Mouse (Mus musculus) ES-Bruce4 (cell line): ENCODE data around the gene 1520401A03Rik. TPM values are rescaled to one million over a fixed set of nuclear protein-coding genes. Genes with fewer than 3 reads are reported as not detected.

Experiments
- H3K27ac ChIP-seq: 2 replicates; pipeline ENCODE4 v1.5.1; 2012; ENCODE audit warnings: low read length, inconsistent platforms; ENCODE audit not compliant: insufficient read depth
- H3K27me3 ChIP-seq: 2 replicates; pipeline ENCODE4 v1.6.1; 2012; ENCODE audit warnings: mild to moderate bottlenecking, low read length, inconsistent platforms; ENCODE audit not compliant: control insufficient read depth, poor library complexity, insufficient read depth, severe bottlenecking
- H3K36me3 ChIP-seq: 2 replicates; pipeline ENCODE4 v1.6.1; 2012; ENCODE audit warnings: inconsistent platforms, mild to moderate bottlenecking, low read length, moderate library complexity; ENCODE audit not compliant: control insufficient read depth, poor library complexity, insufficient read depth, severe bottlenecking
- H3K4me1 ChIP-seq: one replicate; pipeline ENCODE4 v1.8.1; 2011; ENCODE audit warnings: low read length; ENCODE audit not compliant: control insufficient read depth, insufficient read depth
- H3K4me3 ChIP-seq: 2 replicates; pipeline ENCODE4 v1.5.1; 2011; ENCODE audit warnings: low read depth, mild to moderate bottlenecking, low read length
- H3K9ac ChIP-seq: 2 replicates; pipeline ENCODE4 v1.6.1; 2012; ENCODE audit warnings: low read depth, mild to moderate bottlenecking, inconsistent platforms; ENCODE audit not compliant: poor library complexity, severe bottlenecking
- H3K9me3 ChIP-seq: replicated peaks from 2 replicates; pipeline ENCODE4 v1.6.1; 2012; ENCODE audit warnings: mild to moderate bottlenecking, low read length, inconsistent platforms; ENCODE audit not compliant: control insufficient read depth, poor library complexity, insufficient read depth, severe bottlenecking
- CTCF ChIP-seq: IDR thresholded peaks from one replicate; pipeline ENCODE4 v1.8.1; 2011; ENCODE audit warnings: low read depth, low read length
- EP300 ChIP-seq: IDR thresholded peaks from 2 replicates; pipeline ENCODE4 v1.6.1; 2011; ENCODE audit warnings: low read depth, low read length; ENCODE audit not compliant: insufficient read depth
- POLR2A ChIP-seq: IDR thresholded peaks from one replicate; pipeline ENCODE4 v1.8.1; 2011; ENCODE audit warnings: low read length; ENCODE audit not compliant: insufficient read depth
- polyA plus RNA-seq: library from polyadenylated mRNA; stranded (reverse); fragments of >200 nt; gene quantifications from 2 replicates; pipeline ENCODE4 v1.2.4, GENCODE M21; 2011; ENCODE audit warnings: low read depth; ENCODE audit not compliant: missing spikeins, insufficient read depth, insufficient read length

Gene 1520401A03Rik
- polyA plus RNA-seq, 1 experiment = 4.1 TPM

GRCm38 (mm10) chr17:23679127-23679835, 43.3 kb downstream of the 1520401A03Rik start, which contains the start of gene Cldn6:
Cldn6 (plus strand) TSS chr17:23679249.
- Histone ChIP-seq H3K4me3 (peak within 1 kb of the TSS; percentile 80), H3K9ac (peak within 1 kb of the TSS; percentile 38), H3K36me3 (0 out of 2 replicates have a peak, but pooled peaks cover 6% of the 10 kb centered on the region), H3K4me1 (peaks cover 13% of the 10 kb centered on the region), H3K27me3 (no peaks in the 10 kb centered on the region), H3K9me3 (no peaks in the 10 kb centered on the region), H3K27ac (no peak within 1 kb of the TSS)
- TF ChIP-seq CTCF (no peak), EP300 (peak; percentile 71), POLR2A (peak; percentile 94)

- H3K27me3 ChIP-seq = no peaks in the 10 kb centered on the region
- H3K4me1 ChIP-seq = peaks cover 13% of the 10 kb centered on the region
Observed at GRCm38 (mm10) chr17:23677236-23677679, 45.3 kb downstream of the 1520401A03Rik start, which contains the start of gene Tnfrsf12a. Tnfrsf12a (minus strand) TSS chr17:23677468.

GRCm38 (mm10) chr17:23676473-23677031, 46.0 kb downstream of the 1520401A03Rik start:
- 0 out of 2 replicates have a peak, but pooled peaks cover 3% of the 10 kb centered on the region for H3K36me3 ChIP-seq
- no peaks in the 10 kb centered on the region for H3K27me3 ChIP-seq
- no peak overlapping the region for H3K27ac ChIP-seq

More at GRCm38 (mm10) chr17:23677236-23677679, 45.3 kb downstream of the 1520401A03Rik start, which contains the start of gene Tnfrsf12a:
- peak within 1 kb of the TSS; percentile 19 for H3K9ac ChIP-seq
- peak within 1 kb of the TSS; percentile 70 for H3K4me3 ChIP-seq
- TF ChIP-seq EP300 (no peak; the same call in 1 of the 2 replicates), POLR2A (peak; percentile 95), CTCF (no peak)
- H3K9me3 ChIP-seq = no peaks in the 10 kb centered on the region
- 0 out of 2 replicates have a peak, but pooled peaks cover 6% of the 10 kb centered on the region for H3K36me3 ChIP-seq
- no peak within 1 kb of the TSS for H3K27ac ChIP-seq

GRCm38 (mm10) chr17:23675564-23676281, 46.9 kb downstream of the 1520401A03Rik start:
- TF ChIP-seq CTCF (no peak), EP300 (0 out of 2 replicates have a peak, but pooled peaks have one; percentile 3)
- Histone ChIP-seq H3K9me3 (no peaks in the 10 kb centered on the region), H3K36me3 (no peaks in the 10 kb centered on the region), H3K9ac (peak overlapping the region; percentile 19), H3K4me3 (peak overlapping the region; percentile 70), H3K27me3 (no peaks in the 10 kb centered on the region), H3K27ac (peak overlapping the region; percentile 21; the same call in 1 of the 2 replicates), H3K4me1 (peaks cover 3% of the 10 kb centered on the region)

More at GRCm38 (mm10) chr17:23676473-23677031, 46.0 kb downstream of the 1520401A03Rik start:
- TF ChIP-seq POLR2A = no peak
- no peak for TF ChIP-seq CTCF
- no peak for TF ChIP-seq EP300
- H3K9ac ChIP-seq = peak overlapping the region; percentile 19
- no peaks in the 10 kb centered on the region for H3K9me3 ChIP-seq
- peak overlapping the region; percentile 70 for H3K4me3 ChIP-seq
- peaks cover 8% of the 10 kb centered on the region for H3K4me1 ChIP-seq

- Histone ChIP-seq H3K36me3 (no peaks in the 10 kb centered on the region), H3K4me3 (no peak overlapping the region), H3K9me3 (no peaks in the 10 kb centered on the region), H3K4me1 (peaks cover 5% of the 10 kb centered on the region), H3K27me3 (no peaks in the 10 kb centered on the region), H3K9ac (0 out of 2 replicates have a peak overlapping the region, but pooled peaks have one; percentile 15), H3K27ac (peak overlapping the region; percentile 21; the same call in 1 of the 2 replicates)
- TF ChIP-seq POLR2A (no peak), CTCF (no peak), EP300 (no peak)
Observed at GRCm38 (mm10) chr17:23675127-23675526, 47.5 kb downstream of the 1520401A03Rik start.
